Mouse (Mus musculus): ENCODE measurements around the gene Vars2.

- peak; percentile 48 for TF ChIP-seq ELF1 (IDR thresholded peaks at IDR 0.05; ENCODE audit: low read depth, low read length)
- TF ChIP-seq BHLHE40 (IDR thresholded peaks at IDR 0.05; ENCODE audit: low read depth, low read length) = no peak
- no peak for TF ChIP-seq MXI1 (IDR thresholded peaks at IDR 0.05; ENCODE audit: low read depth, low read length)
- peak in 1 of 2 experiments; percentile 50; a peak in 2 of 4 replicates for TF ChIP-seq CTCF (conservative IDR thresholded peaks at IDR 0.05 in 1 of 2, IDR thresholded peaks at IDR 0.05 in 1 of 2; ENCODE audit: low read depth in 2 of 2, low read length in 2 of 2)
- no peak for TF ChIP-seq ZC3H11A (IDR thresholded peaks at IDR 0.05; ENCODE audit: low read depth, low read length)
- TF ChIP-seq MYC (IDR thresholded peaks at IDR 0.05; ENCODE audit: low read depth, low read length) = no peak
- TF ChIP-seq MAX (IDR thresholded peaks at IDR 0.05; ENCODE audit: low read length) = no peak
- TF ChIP-seq HCFC1 (IDR thresholded peaks at IDR 0.05; ENCODE audit: low read depth, low read length) = no peak
- TF ChIP-seq POLR2A (IDR thresholded peaks at IDR 0.05; ENCODE audit: low read depth, low read length) = no peak
Observed at GRCm38 (mm10) chr17:35688347-35689175, 21.2 kb upstream of the Vars2 start.
